Mouse (Mus musculus): Measurements from ENCODE around the gene Crnn.

DNA sequence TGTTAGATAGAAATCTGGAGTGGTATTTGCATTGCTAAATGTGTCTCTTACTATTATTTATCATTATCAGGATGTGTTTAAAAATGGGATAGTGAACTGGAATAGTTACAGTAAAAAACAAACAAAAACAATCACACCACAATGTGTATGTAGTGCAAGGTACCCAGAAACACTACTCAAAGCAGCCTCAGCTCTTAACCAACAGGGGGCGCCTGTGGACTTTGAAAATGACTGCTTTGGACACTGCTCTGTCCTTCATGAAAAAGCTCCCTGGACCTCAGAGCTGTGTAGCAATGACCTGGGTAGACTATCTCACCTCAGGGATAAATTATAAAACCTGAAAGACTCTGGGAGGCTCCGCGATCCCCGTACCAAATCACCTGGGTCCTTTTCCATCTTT is 25.5 kb upstream of the Crnn start:
- TF ChIP-seq CTCF (IDR thresholded peaks at IDR 0.05) (no peak), EP300 (IDR thresholded peaks at IDR 0.05; ENCODE audit: insufficient read depth, low read depth, low read length) (no peak)
